Mouse (Mus musculus): ENCODE data around the gene Mb. TPM values are rescaled to one million over a fixed set of nuclear protein-coding genes. Genes with fewer than 3 reads are reported as not detected.

The Mb gene
- total and polyA plus RNA-seq, 2 experiments from 2014 or later = 0.66 to 0.69 TPM

DNA sequence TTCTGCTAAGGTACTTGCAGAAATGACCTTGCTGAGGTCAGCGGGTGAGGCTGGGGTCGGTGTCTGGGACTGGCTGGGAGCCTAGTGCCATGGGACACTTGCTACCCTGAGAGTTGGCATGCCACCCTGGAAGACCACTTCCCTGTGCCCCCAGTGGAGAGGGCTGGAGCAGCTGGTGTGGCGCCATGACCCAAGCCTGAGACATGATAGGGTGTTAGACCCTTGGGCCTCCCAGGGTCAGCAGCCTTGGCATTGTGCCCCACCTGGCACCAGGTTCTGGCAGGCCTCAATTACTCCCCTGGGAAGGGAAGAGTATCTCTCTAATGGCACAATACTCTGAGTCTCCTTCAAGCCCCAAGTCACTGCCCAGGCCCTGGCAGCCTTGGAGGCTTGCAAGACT, 29.4 kb downstream of the Mb start:
- ATAC-seq (ENCODE audit: low FRiP score) (no peak), DNase-seq (ENCODE audit: low spot score) (no peak)
- TF ChIP-seq CTCF (IDR thresholded peaks at IDR 0.05) = no peak
- H3K4me1 ChIP-seq (ENCODE audit: insufficient read depth, low read length) = no peaks in the 10 kb centered on the region
- no peak overlapping the region for H3K27ac ChIP-seq (ENCODE audit: low read depth, low read length)
- 90% methylated on average over 3 of the region's 3 CpGs for WGBS
- no peak overlapping the region for H3K4me3 ChIP-seq (ENCODE audit: low read depth, low read length)
- H3K4me2 ChIP-seq (ENCODE audit: low read depth, low read length, poor library complexity, severe bottlenecking) = no peak overlapping the region
- no peaks in the 10 kb centered on the region for H3K36me3 ChIP-seq (ENCODE audit: insufficient read depth, low read length)
- H3K27me3 ChIP-seq (ENCODE audit: insufficient read depth, low read length) = no peaks in the 10 kb centered on the region
- no peaks in the 10 kb centered on the region for H3K9me3 ChIP-seq (ENCODE audit: low read length)
- no peak overlapping the region for H3K9ac ChIP-seq (replicated peaks; ENCODE audit: low read length, poor library complexity, severe bottlenecking)

DNA sequence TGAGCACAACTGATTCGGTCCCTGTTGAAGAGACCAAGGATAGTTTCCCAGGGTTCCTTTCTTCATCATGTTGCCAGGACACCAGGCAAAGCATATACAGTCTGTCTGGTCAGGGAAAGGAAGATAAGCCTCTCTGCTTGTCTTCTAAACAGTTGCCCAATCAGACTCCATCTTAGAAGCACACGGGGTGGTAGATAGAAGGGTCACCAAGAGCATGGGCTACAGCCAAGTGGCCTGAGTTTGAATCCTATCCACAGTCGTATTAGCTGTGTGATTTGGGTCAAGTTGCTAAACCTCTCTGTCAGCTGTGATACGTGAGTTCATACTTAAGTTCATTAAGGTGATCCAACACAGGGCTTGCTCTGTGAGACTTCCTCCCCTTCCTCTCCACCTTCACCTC, 30.3 kb downstream of the Mb start:
- no peak overlapping the region for H3K4me3 ChIP-seq (ENCODE audit: low read depth, low read length)
- ATAC-seq (ENCODE audit: low FRiP score) (no peak), DNase-seq (ENCODE audit: low spot score) (no peak)
- no peak overlapping the region for H3K4me2 ChIP-seq (ENCODE audit: low read depth, low read length, poor library complexity, severe bottlenecking)
- no peaks in the 10 kb centered on the region for H3K4me1 ChIP-seq (ENCODE audit: insufficient read depth, low read length)
- no peak for TF ChIP-seq CTCF (IDR thresholded peaks at IDR 0.05)
- H3K9me3 ChIP-seq (ENCODE audit: low read length) = no peaks in the 10 kb centered on the region
- H3K36me3 ChIP-seq (ENCODE audit: insufficient read depth, low read length) = no peaks in the 10 kb centered on the region
- H3K27ac ChIP-seq (ENCODE audit: low read depth, low read length) = no peak overlapping the region
- 85% methylated on average over 4 of the region's 4 CpGs for WGBS
- no peaks in the 10 kb centered on the region for H3K27me3 ChIP-seq (ENCODE audit: insufficient read depth, low read length)
- H3K9ac ChIP-seq (replicated peaks; ENCODE audit: low read length, poor library complexity, severe bottlenecking) = no peak overlapping the region

DNA sequence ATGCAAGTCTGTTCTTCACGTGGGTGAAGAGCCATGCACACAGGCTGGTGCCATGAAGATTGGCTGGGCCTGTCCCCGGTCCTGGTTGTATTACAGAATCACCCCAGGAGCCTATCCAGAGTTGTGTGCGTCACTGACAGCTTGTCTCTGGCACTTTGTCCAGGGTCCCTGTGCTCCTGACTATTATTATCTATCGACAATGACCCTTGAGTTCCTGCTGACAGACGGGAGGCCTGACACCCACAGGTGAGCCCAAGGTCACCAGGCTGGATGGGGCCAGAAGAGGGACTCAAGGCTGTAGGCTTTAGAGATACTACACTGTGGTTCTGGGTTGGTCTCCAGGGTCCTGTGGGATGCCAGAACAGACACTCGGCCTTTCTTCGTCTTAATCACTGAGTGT, 30.9 kb downstream of the Mb start:
- ATAC-seq (ENCODE audit: low FRiP score) = no peak
- Histone ChIP-seq H3K27ac (ENCODE audit: low read depth, low read length) (no peak overlapping the region), H3K4me3 (ENCODE audit: low read depth, low read length) (no peak overlapping the region), H3K4me2 (ENCODE audit: low read depth, low read length, poor library complexity, severe bottlenecking) (no peak overlapping the region), H3K9ac (replicated peaks; ENCODE audit: low read length, poor library complexity, severe bottlenecking) (no peak overlapping the region), H3K9me3 (ENCODE audit: low read length) (no peaks in the 10 kb centered on the region), H3K4me1 (ENCODE audit: insufficient read depth, low read length) (peaks cover 5% of the 10 kb centered on the region; the same call in 1 of the 2 replicates), H3K36me3 (ENCODE audit: insufficient read depth, low read length) (no peaks in the 10 kb centered on the region), H3K27me3 (ENCODE audit: insufficient read depth, low read length) (no peaks in the 10 kb centered on the region)
- WGBS = 89% methylated on average over 7 of the region's 7 CpGs
- TF ChIP-seq CTCF (IDR thresholded peaks at IDR 0.05) = no peak
- no peak for DNase-seq (ENCODE audit: low spot score)

DNA sequence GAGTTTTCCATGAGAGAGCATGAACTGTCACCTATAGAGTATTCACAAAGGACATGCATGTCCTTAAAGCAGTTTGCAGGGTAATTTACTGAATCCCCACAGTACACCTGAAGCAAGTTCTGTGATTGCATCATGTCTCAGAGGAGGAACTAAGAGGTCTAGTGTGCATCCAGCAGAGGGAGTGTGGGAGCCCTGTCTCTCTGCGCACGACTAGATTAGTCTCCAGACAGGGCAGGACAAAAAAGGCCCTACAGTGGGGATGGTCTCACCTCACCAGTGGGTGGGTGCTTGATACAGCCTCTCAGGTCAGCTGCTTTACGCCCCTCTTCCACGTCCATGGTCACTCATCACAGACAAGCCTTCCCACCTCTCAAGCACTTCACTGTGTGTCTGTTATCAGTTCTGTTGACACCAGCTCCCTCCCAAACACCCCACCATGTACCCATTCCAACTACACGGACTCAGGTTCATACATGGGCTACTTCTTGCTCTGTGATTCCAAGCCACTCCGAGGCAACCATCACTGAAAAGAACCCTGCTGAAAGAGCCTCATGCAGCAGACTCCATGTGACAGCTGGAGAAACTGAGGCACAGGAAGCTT, 31.6 kb downstream of the Mb start:
- Histone ChIP-seq H3K9me3 (ENCODE audit: low read length) (no peaks in the 10 kb centered on the region), H3K4me1 (ENCODE audit: insufficient read depth, low read length) (peaks cover 8% of the 10 kb centered on the region), H3K9ac (replicated peaks; ENCODE audit: low read length, poor library complexity, severe bottlenecking) (no peak overlapping the region), H3K27ac (ENCODE audit: low read depth, low read length) (no peak overlapping the region), H3K27me3 (ENCODE audit: insufficient read depth, low read length) (no peaks in the 10 kb centered on the region), H3K4me2 (ENCODE audit: low read depth, low read length, poor library complexity, severe bottlenecking) (no peak overlapping the region), H3K36me3 (ENCODE audit: insufficient read depth, low read length) (no peaks in the 10 kb centered on the region), H3K4me3 (ENCODE audit: low read depth, low read length) (no peak overlapping the region)
- peak; percentile 62 for TF ChIP-seq CTCF (IDR thresholded peaks at IDR 0.05)
- DNase-seq (ENCODE audit: low spot score) (no peak), ATAC-seq (ENCODE audit: low FRiP score) (no peak)
- 58% methylated on average over 6 of the region's 6 CpGs for WGBS

DNA sequence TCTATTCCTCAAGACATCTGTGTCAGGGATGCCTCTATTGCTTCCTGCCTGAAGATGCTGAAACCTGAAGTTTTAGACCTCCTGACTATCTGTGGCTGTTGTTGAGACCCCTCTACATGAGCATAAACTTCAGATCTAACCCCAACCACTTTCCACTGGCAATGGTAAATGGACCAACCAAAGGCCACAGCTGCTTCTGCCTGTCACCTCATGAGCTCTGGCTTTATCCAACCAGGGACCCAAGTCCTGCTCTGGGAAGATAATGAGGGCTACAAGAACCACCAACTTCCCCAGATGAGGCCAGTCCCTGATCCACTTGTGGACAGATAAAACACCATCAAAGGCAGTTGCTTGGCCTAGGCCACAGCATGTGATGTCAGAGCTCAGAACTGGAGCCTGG, 32.6 kb downstream of the Mb start:
- no peak for DNase-seq (ENCODE audit: low spot score)
- Histone ChIP-seq H3K4me3 (ENCODE audit: low read depth, low read length) (no peak overlapping the region), H3K9ac (replicated peaks; ENCODE audit: low read length, poor library complexity, severe bottlenecking) (no peak overlapping the region), H3K4me2 (ENCODE audit: low read depth, low read length, poor library complexity, severe bottlenecking) (no peak overlapping the region), H3K27ac (ENCODE audit: low read depth, low read length) (no peak overlapping the region), H3K9me3 (ENCODE audit: low read length) (no peaks in the 10 kb centered on the region), H3K27me3 (ENCODE audit: insufficient read depth, low read length) (no peaks in the 10 kb centered on the region), H3K36me3 (ENCODE audit: insufficient read depth, low read length) (no peaks in the 10 kb centered on the region), H3K4me1 (ENCODE audit: insufficient read depth, low read length) (peaks cover 12% of the 10 kb centered on the region)
- no peak for ATAC-seq (ENCODE audit: low FRiP score)
- TF ChIP-seq CTCF (IDR thresholded peaks at IDR 0.05) = no peak

DNA sequence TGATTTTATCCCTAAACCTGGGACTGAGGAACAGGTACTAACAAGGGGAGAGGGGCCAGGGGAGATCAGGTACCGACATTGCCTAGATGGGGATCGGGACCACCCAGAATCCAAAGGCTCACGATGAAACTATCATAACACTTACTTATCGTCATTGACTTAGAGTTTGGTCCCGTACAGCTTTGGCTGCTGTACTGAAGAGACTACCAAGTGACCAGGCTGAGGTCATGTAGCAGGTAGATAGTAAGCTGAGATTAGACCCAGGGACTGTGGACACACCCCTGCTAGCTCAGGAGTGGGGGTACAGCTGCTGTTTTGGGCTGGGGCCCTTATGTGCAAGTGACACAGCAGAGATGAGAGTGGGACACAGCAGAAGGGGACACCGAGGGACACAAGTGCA, 34.0 kb downstream of the Mb start:
- Histone ChIP-seq H3K4me3 (ENCODE audit: low read depth, low read length) (no peak overlapping the region), H3K4me2 (ENCODE audit: low read depth, low read length, poor library complexity, severe bottlenecking) (no peak overlapping the region), H3K9me3 (ENCODE audit: low read length) (no peaks in the 10 kb centered on the region), H3K27me3 (ENCODE audit: insufficient read depth, low read length) (no peaks in the 10 kb centered on the region), H3K9ac (replicated peaks; ENCODE audit: low read length, poor library complexity, severe bottlenecking) (no peak overlapping the region), H3K27ac (ENCODE audit: low read depth, low read length) (no peak overlapping the region), H3K4me1 (ENCODE audit: insufficient read depth, low read length) (peaks cover 12% of the 10 kb centered on the region), H3K36me3 (ENCODE audit: insufficient read depth, low read length) (no peaks in the 10 kb centered on the region)
- WGBS = 94% methylated on average over 6 of the region's 6 CpGs
- DNase-seq (ENCODE audit: low spot score) (no peak), ATAC-seq (ENCODE audit: low FRiP score) (no peak)
- TF ChIP-seq CTCF (IDR thresholded peaks at IDR 0.05) = no peak

Data from midbrain, postnatal 0 days (tissue).